Mouse (Mus musculus) adrenal gland (tissue): ENCODE data around the gene Ctf2.
"Not testable (repeated sequence)": the region's sequence is repeated elsewhere in the genome, so short reads cannot be mapped to it uniquely, and the experiment has no call there.

Source experiments
- intact Hi-C: fragments of 180-260 bp; cut with DNase I; formaldehyde crosslinking; loops from one replicate; pipeline ENCODE4 v1.15.1; 2025
- long read RNA-seq, 2 experiments: library from polyadenylated mRNA; unstranded; transcript quantifications; one replicate each; pipeline ENCODE4 v2.0.0; 2020; ENCODE audit warnings: borderline replicate concordance in 1 of 2; ENCODE audit not compliant: insufficient replicate concordance in 1 of 2

The Ctf2 gene
- long read RNA-seq, experiment 1: 0 reads
- long read RNA-seq, experiment 2: 0 reads

DNA sequence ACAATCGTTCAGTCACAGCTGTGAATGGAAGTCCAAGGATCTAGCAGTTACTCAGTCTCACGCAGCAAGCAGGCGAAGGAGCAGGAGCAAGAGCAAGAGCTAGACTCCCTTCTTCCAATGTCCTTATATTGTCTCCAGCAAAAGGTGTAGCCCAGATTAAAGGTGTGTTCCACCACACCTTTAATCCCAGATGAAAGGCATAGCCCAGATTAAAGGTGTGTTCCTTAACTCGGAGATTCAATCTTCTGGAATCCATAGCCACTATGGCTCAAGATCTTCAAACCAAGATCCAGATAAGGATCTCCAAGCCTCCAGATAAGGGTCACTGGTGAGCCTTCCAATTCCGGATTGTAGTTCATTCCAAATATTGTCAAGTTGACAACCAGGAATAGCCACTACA is at the start of gene Ctf2:
Gene Ctf2, minus strand, starts transcription at position 101 of the 400 bp plus-strand sequence.
- intact Hi-C loops: not testable (repeated sequence)

- intact Hi-C loops: no loop called here
Measured at GRCm38 (mm10) chr7:127778350-127778749, 46.4 kb upstream of the Ctf2 start.

DNA sequence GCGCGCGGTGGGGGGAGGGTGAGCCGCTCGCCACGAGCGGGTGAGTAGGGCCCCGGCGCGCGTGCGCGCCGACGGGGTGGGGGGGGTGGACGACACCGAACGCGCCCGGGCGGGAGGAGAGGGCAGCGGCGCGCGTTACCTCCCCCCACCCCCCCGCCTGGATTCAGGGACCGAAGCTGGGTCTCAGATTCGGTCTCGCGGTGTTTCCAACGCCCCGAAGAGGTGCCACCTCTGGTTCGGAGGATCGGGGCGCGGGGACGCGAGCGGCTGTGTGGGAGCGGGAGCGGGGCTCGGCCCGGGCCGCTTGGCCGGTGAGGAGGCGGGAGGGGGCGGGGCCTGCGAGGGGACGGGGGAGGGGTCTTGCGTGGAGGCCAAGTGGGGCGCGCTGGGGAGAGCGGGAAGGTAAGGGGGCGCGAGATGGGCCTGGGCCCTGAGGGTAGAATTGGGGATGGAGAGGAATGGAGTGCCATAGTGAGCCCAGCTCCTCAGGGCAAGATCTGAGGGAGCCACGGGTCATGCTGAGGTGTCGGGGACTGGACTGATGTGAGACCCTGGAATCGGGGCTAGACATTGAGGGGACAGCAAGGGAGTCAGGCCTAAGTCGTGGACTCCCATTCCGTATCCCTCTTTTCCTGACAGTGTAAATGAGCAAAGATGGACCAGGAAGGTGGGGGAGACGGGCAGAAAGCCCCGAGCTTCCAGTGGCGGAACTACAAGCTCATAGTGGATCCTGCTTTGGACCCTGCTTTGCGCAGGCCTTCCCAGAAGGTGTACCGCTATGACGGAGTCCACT is 45.7 kb upstream of the Ctf2 start:
- intact Hi-C loops: no loop called here

DNA sequence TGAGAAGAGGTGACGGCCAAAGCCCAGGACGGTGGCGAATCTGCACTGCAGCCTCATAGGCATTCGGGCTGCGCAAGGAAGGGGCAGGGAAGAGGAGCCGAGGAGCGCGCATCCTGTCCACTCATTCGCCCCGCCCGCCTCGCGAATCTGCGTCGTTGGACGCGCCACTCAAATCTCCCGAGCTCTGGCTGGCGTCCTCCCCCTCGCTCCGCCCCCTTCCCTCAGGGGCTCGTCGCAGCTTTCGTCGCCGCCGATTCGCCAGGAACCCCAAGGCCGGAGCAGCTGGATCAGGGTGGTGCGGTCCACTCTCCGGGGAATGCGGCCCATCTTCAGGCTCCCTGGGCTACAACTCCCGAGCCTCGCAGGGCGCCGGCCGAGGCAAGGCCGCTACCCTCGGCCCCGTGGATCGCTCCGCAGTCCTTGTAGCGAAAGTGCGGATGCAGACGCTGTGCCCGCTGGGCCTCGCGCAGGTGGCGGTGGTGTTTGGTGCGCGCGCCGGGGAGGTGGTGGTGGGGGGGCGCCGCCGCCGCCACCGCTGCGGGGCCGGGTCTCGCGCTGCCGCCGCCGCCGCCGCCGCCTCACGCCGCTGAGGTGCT is 45.0 kb upstream of the Ctf2 start:
- intact Hi-C loops: no loop called here

DNA sequence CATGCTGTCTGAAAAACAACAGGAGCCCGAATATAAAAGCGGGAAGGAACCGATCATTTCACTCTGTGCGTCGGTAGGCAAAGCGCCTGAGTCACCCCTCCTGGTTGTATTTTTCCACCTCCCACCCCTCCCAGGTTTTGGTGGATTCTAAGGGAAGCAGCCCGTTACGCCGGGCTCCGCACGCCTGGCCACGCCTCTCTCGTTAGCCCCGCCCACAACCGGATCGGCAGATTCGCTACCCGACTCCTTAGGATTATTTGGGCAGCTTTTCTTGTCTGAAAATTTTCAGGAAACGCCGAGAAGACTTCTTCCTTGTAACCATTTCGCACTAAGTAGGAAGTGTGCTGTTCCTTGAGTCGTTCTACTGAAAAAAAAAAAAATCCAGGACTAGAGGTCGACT is 44.5 kb upstream of the Ctf2 start, which contains the start of gene Setd1a:
Gene Setd1a, plus strand, starts transcription at position 245 of the 400 bp plus-strand sequence.
- intact Hi-C loops: no loop called here

GRCm38 (mm10) chr7:127775837-127776236 is 43.9 kb upstream of the Ctf2 start:
- intact Hi-C loops: not testable (repeated sequence)

GRCm38 (mm10) chr7:127773664-127774384 is 41.9 kb upstream of the Ctf2 start:
- intact Hi-C loops: no loop called here

DNA sequence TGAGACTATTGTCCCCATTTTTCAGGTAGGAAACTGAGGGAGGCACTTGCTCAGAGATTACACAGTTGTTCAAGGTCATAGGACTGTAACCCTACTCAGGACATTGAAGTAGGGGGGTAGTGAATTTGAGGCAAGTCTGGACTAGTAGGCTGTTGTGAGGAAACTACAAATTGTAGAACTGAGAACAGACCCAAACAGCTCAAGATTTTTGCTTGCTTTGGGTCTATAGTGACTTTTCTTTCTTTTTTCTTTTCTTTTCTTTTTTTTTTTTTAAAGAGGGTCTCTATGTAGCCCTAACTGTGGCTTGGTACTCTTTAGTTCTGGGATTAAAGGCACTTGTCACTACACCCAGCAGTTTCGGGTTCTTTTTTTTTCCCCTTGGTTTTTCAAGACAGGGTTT is 40.6 kb upstream of the Ctf2 start:
- intact Hi-C loops: no loop called here

GRCm38 (mm10) chr7:127772080-127772479 is 40.1 kb upstream of the Ctf2 start:
- intact Hi-C loops: no loop called here

DNA sequence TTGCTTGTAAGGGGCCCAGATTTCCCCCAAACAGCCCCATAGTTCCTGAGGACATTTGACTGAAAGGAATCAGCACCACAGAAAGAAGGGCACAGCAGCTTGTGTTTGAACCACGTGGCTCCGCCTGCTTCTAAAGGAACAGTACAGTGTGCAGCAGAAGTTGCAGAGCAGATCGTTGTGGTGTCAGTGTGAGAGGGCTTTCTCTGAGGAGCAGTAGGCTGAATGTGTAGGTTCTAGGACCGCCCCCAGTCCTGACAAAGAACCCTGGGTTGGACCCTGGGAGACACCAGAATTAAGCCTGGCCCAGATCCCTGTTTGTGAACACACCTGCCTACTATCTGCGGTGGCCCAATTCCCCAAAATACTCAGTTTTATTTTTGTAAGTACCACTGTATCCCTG is 39.3 kb upstream of the Ctf2 start:
- intact Hi-C loops: no loop called here

GRCm38 (mm10) chr7:127770039-127770905 is 38.3 kb upstream of the Ctf2 start:
- intact Hi-C loops: no loop called here

DNA sequence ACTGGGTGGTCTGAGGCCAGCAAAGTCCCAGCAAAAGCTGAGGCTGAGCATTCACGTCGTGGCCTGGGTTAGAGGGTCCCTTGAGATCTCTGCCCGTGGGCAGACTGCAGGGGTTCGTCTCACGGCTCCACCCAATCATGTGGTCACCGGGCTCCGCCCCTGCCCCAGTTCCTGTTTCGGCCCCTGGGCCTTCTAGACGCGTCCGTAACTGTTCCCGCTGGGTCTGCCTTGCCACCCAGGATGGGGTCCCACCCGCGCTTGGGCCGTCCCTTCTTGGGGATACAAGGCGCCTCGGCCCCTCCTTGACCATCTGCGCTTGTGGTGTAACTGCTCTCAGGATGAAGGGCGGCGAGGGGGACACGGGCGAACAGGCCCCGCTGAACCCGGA is 37.7 kb upstream of the Ctf2 start, which contains the start of gene Orai3:
Gene Orai3, plus strand, starts transcription at position 165 of the 388 bp plus-strand sequence.
- intact Hi-C loops: loop anchor here (5.0 kb wide), 1 partner anchor 92 kb away; no protein-coding TSS in a partner anchor

DNA sequence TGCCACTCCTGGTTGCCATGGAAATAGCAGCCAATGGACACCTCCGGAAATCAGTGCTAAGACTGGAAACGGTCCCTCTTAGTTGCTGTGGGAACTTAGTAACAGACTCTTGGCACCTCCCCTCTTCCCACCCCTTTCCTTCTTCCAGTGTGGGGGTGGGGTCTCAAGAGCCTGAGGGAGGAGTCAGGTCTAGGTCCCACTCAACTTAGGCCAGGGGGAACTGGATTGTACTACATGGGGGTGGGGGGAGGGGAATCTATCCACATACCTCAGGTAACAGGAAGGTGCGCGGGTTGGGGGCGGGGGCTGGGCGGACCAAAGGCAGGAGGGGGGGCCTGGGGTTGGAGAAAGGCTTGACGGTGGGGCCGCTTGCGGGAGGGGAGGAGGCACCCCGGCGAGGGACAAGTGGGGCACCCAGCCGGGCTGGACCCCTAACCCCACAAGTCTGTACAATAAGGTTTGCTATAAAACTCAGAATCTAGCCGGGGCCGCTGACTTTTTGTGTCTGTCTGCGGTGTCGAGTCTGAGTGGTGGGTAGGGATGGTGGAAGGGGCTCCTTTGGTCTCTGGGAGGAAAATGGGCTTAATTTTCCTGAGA is 37.1 kb upstream of the Ctf2 start:
- intact Hi-C loops: loop anchor here (5.0 kb wide), 1 partner anchor 92 kb away; no protein-coding TSS in a partner anchor

DNA sequence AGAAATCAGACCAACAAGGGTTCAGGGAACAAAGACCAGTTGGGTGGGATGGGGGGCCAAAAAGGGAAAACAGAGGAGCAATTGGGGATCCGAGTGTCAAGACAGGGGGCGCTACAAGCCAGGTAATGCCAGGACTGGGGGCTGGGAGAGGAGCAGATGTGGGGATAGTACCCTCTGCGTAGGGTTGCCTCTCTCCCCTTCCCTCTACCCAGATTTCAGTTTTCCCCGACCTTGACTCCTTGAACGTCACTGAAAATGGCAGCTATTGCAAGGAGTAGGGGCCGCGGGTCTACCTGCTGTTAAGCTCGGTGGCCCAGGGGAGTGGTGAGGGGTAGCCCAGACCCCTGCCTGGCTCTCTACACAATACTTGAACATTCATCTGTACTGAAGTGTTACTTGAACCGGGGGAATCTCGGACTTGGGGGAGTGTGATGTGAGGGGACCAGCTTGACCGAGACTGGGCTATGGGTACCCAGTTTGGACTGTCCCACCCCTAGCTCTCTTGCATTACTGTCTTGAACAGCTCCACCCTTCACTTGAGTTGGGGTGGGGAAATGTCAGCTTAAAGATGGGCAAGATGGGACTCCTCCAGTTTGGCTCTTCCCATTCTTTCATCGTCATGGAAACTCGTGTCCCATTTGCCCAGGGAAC is 36.5 kb upstream of the Ctf2 start:
- intact Hi-C loops: loop anchor here (5.0 kb wide), 1 partner anchor 91 kb away; no protein-coding TSS in a partner anchor

DNA sequence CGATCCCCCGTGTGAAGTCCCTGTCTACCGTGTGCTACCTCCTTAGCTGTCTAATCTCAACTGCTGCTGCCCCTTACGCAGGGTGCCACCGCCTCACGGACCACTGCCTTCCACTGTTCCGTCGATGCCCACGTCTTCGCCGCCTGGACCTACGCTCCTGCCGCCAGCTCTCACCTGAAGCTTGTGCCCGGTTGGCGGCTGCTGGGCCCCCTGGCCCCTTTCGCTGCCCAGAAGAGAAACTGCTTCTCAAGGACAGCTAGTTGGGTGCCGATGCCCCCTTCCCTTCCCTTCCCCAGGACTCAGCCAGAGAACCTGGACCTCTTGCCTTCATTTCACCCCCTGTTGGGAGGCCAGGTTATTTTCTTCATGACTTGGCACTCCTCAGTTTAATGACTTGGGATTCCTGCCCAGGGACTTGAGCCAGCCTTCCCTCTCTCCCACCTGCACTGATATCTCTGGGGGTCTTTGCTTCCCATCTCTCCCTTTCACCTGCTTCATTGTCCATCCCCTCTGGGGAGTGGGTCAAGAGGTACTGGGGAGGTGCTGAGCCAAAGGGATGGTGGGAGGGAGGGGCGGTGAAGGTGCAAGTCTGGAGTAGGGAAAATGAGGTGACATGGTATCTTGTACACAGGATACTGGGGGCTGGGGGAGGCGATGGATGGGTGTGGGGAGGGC is 35.8 kb upstream of the Ctf2 start:
- intact Hi-C loops: loop anchor here (5.0 kb wide), 1 partner anchor 91 kb away; no protein-coding TSS in a partner anchor

- intact Hi-C loops: loop anchor here (5.0 kb wide), 1 partner anchor 90 kb away; no protein-coding TSS in a partner anchor
Measured at GRCm38 (mm10) chr7:127766851-127767609, 35.1 kb upstream of the Ctf2 start.

DNA sequence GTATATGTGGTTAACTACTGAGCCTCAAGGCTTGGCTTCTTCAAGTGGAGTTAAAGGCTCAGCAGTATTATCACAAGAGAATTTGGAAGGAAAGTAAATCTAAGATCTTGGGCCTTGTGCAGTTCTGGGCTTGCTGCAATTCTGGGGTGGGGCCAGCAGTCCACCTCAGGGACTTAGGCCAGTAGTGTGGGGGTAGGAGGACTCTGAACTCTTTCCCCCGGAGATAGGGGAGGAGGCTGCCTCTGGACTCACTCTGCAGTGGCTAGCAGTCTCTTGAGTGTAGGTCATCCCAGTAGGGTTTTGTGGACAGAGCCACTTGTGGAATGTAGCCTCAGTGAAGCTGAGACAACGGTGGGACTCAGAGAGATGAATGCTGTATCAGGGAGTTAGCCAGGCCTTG is 33.8 kb upstream of the Ctf2 start:
- intact Hi-C loops: loop anchor here (5.0 kb wide), 1 partner anchor 88 kb away; no protein-coding TSS in a partner anchor

GRCm38 (mm10) chr7:127763642-127764041 is 31.7 kb upstream of the Ctf2 start:
- intact Hi-C loops: no loop called here
